8 mouse cellular contexts compared by ENCODE assay signal in the genomic region with DNA sequence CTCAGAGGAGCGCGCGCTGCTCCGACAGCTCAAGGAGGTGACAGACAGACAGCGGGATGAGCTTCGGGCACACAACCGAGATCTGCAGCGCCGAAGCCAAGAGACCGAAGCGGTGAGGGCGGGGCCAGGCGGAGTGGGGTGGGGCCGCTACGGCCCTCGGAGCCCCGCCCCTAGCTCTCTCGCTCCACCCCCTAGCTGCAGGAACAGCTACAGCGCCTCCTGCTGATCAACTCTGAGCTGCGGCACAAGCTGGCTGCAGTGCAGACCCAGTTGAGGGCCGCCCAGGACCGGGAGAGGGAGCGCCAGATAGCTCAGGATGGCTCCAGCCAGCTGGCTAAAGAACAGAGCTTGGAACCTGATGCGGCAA. TPM values are rescaled to one million over a fixed set of nuclear protein-coding genes. Genes with fewer than 3 reads are reported as not detected.
A peak's percentile ranks its signal among the peaks of the same experiment; 100 is the strongest.
DNase-seq lines count a peak whose midpoint lies in the region; ATAC-seq and TF ChIP-seq lines count a peak whose summit lies in the region.

No protein-coding gene starts in this region.

- peak overlapping the region; percentile 73 for H3K9ac ChIP-seq in hindbrain, embryonic 13.5 days

- peaks cover 51% of the 10 kb centered on the region for H3K36me3 ChIP-seq in hindbrain, embryonic 13.5 days

- peak; percentile 91 for TF ChIP-seq CTCF in Patski (IDR thresholded peaks at IDR 0.05)

- no peaks in the 10 kb centered on the region for H3K9me3 ChIP-seq in hindbrain, embryonic 13.5 days

- H3K4me3 ChIP-seq in hindbrain, embryonic 13.5 days: peak overlapping the region; percentile 50

- ATAC-seq in Patski: peak; percentile 32
- peak; percentile 93 for ATAC-seq in hindbrain, embryonic 13.5 days (ENCODE audit: low FRiP score)

- peak overlapping the region; percentile 76 for H3K4me2 ChIP-seq in hindbrain, embryonic 13.5 days

- POLR2A ChIA-PET in Patski (lab: Charles Lee): interaction anchor here (1.1 to 1.9 kb wide), 4 partner anchors 11 to 49 kb away, joined by 5 to 6 read pairs (median 5); partner anchors contain the start of gene Tlcd2

- in situ Hi-C loops in Patski (cut with MboI; ENCODE audit: low pct_unique_long_range_greater_than_20kb): no loop called here

- H3K27ac ChIP-seq in hindbrain, embryonic 13.5 days: peak overlapping the region; percentile 76

- peaks cover 15% of the 10 kb centered on the region for H3K4me1 ChIP-seq in hindbrain, embryonic 13.5 days (replicated peaks)

- no peak for DNase-seq in Patski (ENCODE audit: low read depth, low spot score)
- DNase-seq in cerebellum, postnatal 10 days: peak; percentile 98 to 99
- DNase-seq in frontal cortex, postnatal 14 days (ENCODE audit: low spot score in 2 of 2): peak; percentile 79 to 81
- peak; percentile 75 to 87 for DNase-seq in layer of hippocampus, postnatal 25 days (ENCODE audit: extremely low spot score in 1 of 2, low spot score in 1 of 2)
- peak; percentile 96 for DNase-seq in lung, postnatal 14 days
- peak; percentile 94 for DNase-seq in ovary, postnatal 36 days (ENCODE audit: low spot score)
- peak; percentile 95 for DNase-seq in thymus, postnatal 14 days

- 2% methylated on average over 24 of the region's 24 CpGs for WGBS in hindbrain, embryonic 13.5 days

- CTCF ChIA-PET in Patski (lab: Charles Lee): interaction anchor here (0.8 to 4.6 kb wide), 13 partner anchors 12 to 107 kb away, joined by 3 to 42 read pairs (median 4); partner anchors contain the start of genes Prpf8, Tlcd2 and Wdr81

- no peaks in the 10 kb centered on the region for H3K27me3 ChIP-seq in Patski
- H3K27me3 ChIP-seq in hindbrain, embryonic 13.5 days: no peaks in the 10 kb centered on the region

RNA-seq across cellular contexts. Expression of gene Rilp, which starts 0.7 kb away (rescaled TPM):
- 1.4 TPM for polyA plus RNA-seq in Patski (2021)
- 1.4 and 1.5 TPM in 2 replicates for polyA plus RNA-seq in hindbrain, embryonic 13.5 days (2015; fragmentation: Nextera tagmentation; extraction: Ambion mirVana)
- 1 to 10 TPM; 1.7 to 3.1 TPM for total RNA-seq in layer of hippocampus, postnatal 25 days (2021)

RNA-seq across cellular contexts. Expression of gene Scarf1, which starts 2.7 kb away (rescaled TPM):
- 0.17 TPM for polyA plus RNA-seq in Patski (2021)
- polyA plus RNA-seq in hindbrain, embryonic 13.5 days (2015; fragmentation: Nextera tagmentation; extraction: Ambion mirVana): 4.6 and 4.8 TPM in 2 replicates
- 1 to 10 TPM; 1.4 to 1.6 TPM for total RNA-seq in layer of hippocampus, postnatal 25 days (2021)

RNA-seq across cellular contexts. Expression of gene Slc43a2, which starts 20.9 kb away (rescaled TPM):
- polyA plus RNA-seq in Patski (2021): 10.0 TPM
- 19.7 and 21.0 TPM in 2 replicates for polyA plus RNA-seq in hindbrain, embryonic 13.5 days (2015; fragmentation: Nextera tagmentation; extraction: Ambion mirVana)
- total RNA-seq in layer of hippocampus, postnatal 25 days (2021): 10 to 100 TPM; 49.8 to 54.2 TPM

RNA-seq across cellular contexts. Expression of gene Prpf8, which starts 24.0 kb away (rescaled TPM):
- polyA plus RNA-seq in Patski (2021): 132 TPM
- polyA plus RNA-seq in hindbrain, embryonic 13.5 days (2015; fragmentation: Nextera tagmentation; extraction: Ambion mirVana): 49.2 and 51.8 TPM in 2 replicates
- total RNA-seq in layer of hippocampus, postnatal 25 days (2021): 100 to 1,000 TPM; 125 to 129 TPM

RNA-seq across cellular contexts. Expression of gene Tlcd2, which starts 49.1 kb away (rescaled TPM):
- 0.85 TPM for polyA plus RNA-seq in Patski (2021)
- 2.7 and 3.4 TPM in 2 replicates for polyA plus RNA-seq in hindbrain, embryonic 13.5 days (2015; fragmentation: Nextera tagmentation; extraction: Ambion mirVana)
- total RNA-seq in layer of hippocampus, postnatal 25 days (2021): under 1 TPM; 0.59 to 0.87 TPM
